Mouse (Mus musculus): ENCODE measurements around the gene Ndufa3. TPM values are rescaled to one million over a fixed set of nuclear protein-coding genes. Genes with fewer than 3 reads are reported as not detected.
A peak's percentile ranks its signal among the peaks of the same experiment; 100 is the strongest.

The Ndufa3 gene
- polyA plus RNA-seq, 1 experiment from 2014 or later, result 640 TPM

GRCm38 (mm10) chr7:3666921-3667391, 49.8 kb downstream of the Ndufa3 start:
- peak overlapping the region; percentile 16; the same call in 1 of the 2 replicates for H3K4me3 ChIP-seq (ENCODE audit: low read depth, low read length)
- peak overlapping the region; percentile 33 for H3K4me2 ChIP-seq (ENCODE audit: low read length)
- peak overlapping the region; percentile 12; the same call in 1 of the 2 replicates for H3K9ac ChIP-seq (ENCODE audit: low read length)
- no peaks in the 10 kb centered on the region for H3K9me3 ChIP-seq (ENCODE audit: control insufficient read depth, low read length)
- DNase-seq (ENCODE audit: low spot score) (peak; percentile 58), ATAC-seq (replicated peaks; ENCODE audit: low FRiP score, low TSS enrichment, low read depth) (0 out of 2 replicates have a peak, but pooled peaks have one; percentile 17)
- WGBS, result 13% methylated on average over 14 of the region's 14 CpGs
- H3K4me1 ChIP-seq (replicated peaks; ENCODE audit: control insufficient read depth, insufficient read depth, low read length), result peaks cover 12% of the 10 kb centered on the region
- H3K27me3 ChIP-seq (replicated peaks; ENCODE audit: control insufficient read depth, insufficient read depth, low read length), result no peaks in the 10 kb centered on the region
- peak overlapping the region; percentile 14; the same call in 1 of the 2 replicates for H3K27ac ChIP-seq (ENCODE audit: low read depth)
- H3K36me3 ChIP-seq (ENCODE audit: control insufficient read depth, insufficient read depth, low read length), result peaks cover 14% of the 10 kb centered on the region

Small RNA genes within 50 kb of the gene (microRNA-seq; reads per million reads assigned to microRNA genes)
- gene Gm25100 (not detected), gene Mir3572 (2.8 reads per million, percentile 28 among the genes with 10 or more reads in this experiment)

Other genes with a start within 250 kb of the Ndufa3 start
- gene Cacng8, start 226.7 kb upstream of the Ndufa3 start, polyA plus RNA-seq (2014; fragmentation: Nextera tagmentation; extraction: Ambion mirVana), result 2.5 and 3.1 TPM in 2 replicates
- gene Cacng6, start 193.2 kb upstream of the Ndufa3 start, polyA plus RNA-seq (2014; fragmentation: Nextera tagmentation; extraction: Ambion mirVana), result 0.13 TPM in 1 of 2 replicates, not detected in the other
- 0.16 TPM in 1 of 2 replicates, not detected in the other for gene Tarm1, start 114.7 kb upstream of the Ndufa3 start, polyA plus RNA-seq (2014; fragmentation: Nextera tagmentation; extraction: Ambion mirVana)
- gene Oscar, start 1.2 kb upstream of the Ndufa3 start, polyA plus RNA-seq (2014; fragmentation: Nextera tagmentation; extraction: Ambion mirVana), result 0.09 and 0.16 TPM in 2 replicates
- 19.1 and 23.4 TPM in 2 replicates for gene Tfpt, start 12.6 kb downstream of the Ndufa3 start, polyA plus RNA-seq (2014; fragmentation: Nextera tagmentation; extraction: Ambion mirVana)
- 94.8 and 109 TPM in 2 replicates for gene Prpf31, start 12.6 kb downstream of the Ndufa3 start, polyA plus RNA-seq (2014; fragmentation: Nextera tagmentation; extraction: Ambion mirVana)
- gene Cnot3, start 27.9 kb downstream of the Ndufa3 start, polyA plus RNA-seq (2014; fragmentation: Nextera tagmentation; extraction: Ambion mirVana), result 65.7 and 71.7 TPM in 2 replicates
- gene Leng1, start 48.5 kb downstream of the Ndufa3 start, polyA plus RNA-seq (2014; fragmentation: Nextera tagmentation; extraction: Ambion mirVana), result 13.1 and 13.4 TPM in 2 replicates
- 60.5 and 64.1 TPM in 2 replicates for gene Tmc4, start 60.2 kb downstream of the Ndufa3 start, polyA plus RNA-seq (2014; fragmentation: Nextera tagmentation; extraction: Ambion mirVana)
- 244 and 253 TPM in 2 replicates for gene Tsen34, start 75.5 kb downstream of the Ndufa3 start, polyA plus RNA-seq (2014; fragmentation: Nextera tagmentation; extraction: Ambion mirVana)
- 38.7 and 43.8 TPM in 2 replicates for gene Mboat7, start 76.2 kb downstream of the Ndufa3 start, polyA plus RNA-seq (2014; fragmentation: Nextera tagmentation; extraction: Ambion mirVana)
- gene Rps9, start 86.6 kb downstream of the Ndufa3 start, polyA plus RNA-seq (2014; fragmentation: Nextera tagmentation; extraction: Ambion mirVana), result 1,715 and 1,748 TPM in 2 replicates
- 0.77 and 0.81 TPM in 2 replicates for gene Pirb, start 103.0 kb downstream of the Ndufa3 start, polyA plus RNA-seq (2014; fragmentation: Nextera tagmentation; extraction: Ambion mirVana)
- gene Gm15448, start 208.3 kb downstream of the Ndufa3 start, polyA plus RNA-seq (2014; fragmentation: Nextera tagmentation; extraction: Ambion mirVana), result not detected in 2 replicates
- gene Pira2, start 227.7 kb downstream of the Ndufa3 start, polyA plus RNA-seq (2014; fragmentation: Nextera tagmentation; extraction: Ambion mirVana), result 0.07 and 0.19 TPM in 2 replicates

All from intestine, embryonic 14.5 days (tissue).